Mouse (Mus musculus) adrenal gland, postnatal 25 days (tissue): ENCODE results near the gene Atxn1. TPM values are rescaled to one million over a fixed set of nuclear protein-coding genes. Genes with fewer than 3 reads are reported as not detected.

Experiments used
- DNase-seq: peaks from one replicate; pipeline ENCODE4 v3.0.0; 2021; ENCODE audit warnings: mixed read lengths
- total RNA-seq: library from RNA; stranded (reverse); gene quantifications from 2 replicates; pipeline ENCODE4 v1.2.3, GENCODE M21; 2021

The Atxn1 gene
- total RNA-seq, 1 experiment from 2014 or later = 63.2 TPM

- DNase-seq = no peak
These were observed 102.8 kb downstream of the Atxn1 start for GRCm38 (mm10) chr13:45861885-45862605.

- DNase-seq = no peak
These were observed 103.7 kb downstream of the Atxn1 start for GRCm38 (mm10) chr13:45861098-45861580.

- DNase-seq = no peak
These were observed 105.6 kb downstream of the Atxn1 start for GRCm38 (mm10) chr13:45859081-45859709.

GRCm38 (mm10) chr13:45857416-45857815 lies 107.4 kb downstream of the Atxn1 start:
- no peak for DNase-seq

- no peak for DNase-seq
These were observed 110.3 kb downstream of the Atxn1 start for GRCm38 (mm10) chr13:45854531-45854930.

GRCm38 (mm10) chr13:45853691-45854090 lies 111.1 kb downstream of the Atxn1 start:
- no peak for DNase-seq

GRCm38 (mm10) chr13:45852288-45852687 lies 112.5 kb downstream of the Atxn1 start:
- DNase-seq = no peak

- DNase-seq = no peak
These were observed 113.1 kb downstream of the Atxn1 start for GRCm38 (mm10) chr13:45851746-45852145.

- DNase-seq = no peak
These were observed 113.7 kb downstream of the Atxn1 start for GRCm38 (mm10) chr13:45851156-45851555.

- no peak for DNase-seq
These were observed 114.4 kb downstream of the Atxn1 start for GRCm38 (mm10) chr13:45850181-45850974.

GRCm38 (mm10) chr13:45849145-45850023 lies 115.4 kb downstream of the Atxn1 start:
- DNase-seq = no peak

GRCm38 (mm10) chr13:45842511-45843055 lies 122.2 kb downstream of the Atxn1 start:
- DNase-seq = no peak

GRCm38 (mm10) chr13:45839901-45840300 lies 124.9 kb downstream of the Atxn1 start:
- no peak for DNase-seq

GRCm38 (mm10) chr13:45837609-45838220 lies 127.1 kb downstream of the Atxn1 start:
- DNase-seq = no peak

- no peak for DNase-seq
These were observed 128.3 kb downstream of the Atxn1 start for GRCm38 (mm10) chr13:45836377-45837054.

- no peak for DNase-seq
These were observed 130.5 kb downstream of the Atxn1 start for GRCm38 (mm10) chr13:45834300-45834699.

- DNase-seq = no peak
These were observed 132.0 kb downstream of the Atxn1 start for GRCm38 (mm10) chr13:45832695-45833350.

GRCm38 (mm10) chr13:45829341-45829936 lies 135.4 kb downstream of the Atxn1 start:
- DNase-seq = no peak

GRCm38 (mm10) chr13:45828035-45828434 lies 136.8 kb downstream of the Atxn1 start:
- DNase-seq = no peak
